Mouse (Mus musculus): ENCODE measurements around the gene Chka.
A peak's percentile ranks its signal among the peaks of the same experiment; 100 is the strongest.

The Chka gene

DNA sequence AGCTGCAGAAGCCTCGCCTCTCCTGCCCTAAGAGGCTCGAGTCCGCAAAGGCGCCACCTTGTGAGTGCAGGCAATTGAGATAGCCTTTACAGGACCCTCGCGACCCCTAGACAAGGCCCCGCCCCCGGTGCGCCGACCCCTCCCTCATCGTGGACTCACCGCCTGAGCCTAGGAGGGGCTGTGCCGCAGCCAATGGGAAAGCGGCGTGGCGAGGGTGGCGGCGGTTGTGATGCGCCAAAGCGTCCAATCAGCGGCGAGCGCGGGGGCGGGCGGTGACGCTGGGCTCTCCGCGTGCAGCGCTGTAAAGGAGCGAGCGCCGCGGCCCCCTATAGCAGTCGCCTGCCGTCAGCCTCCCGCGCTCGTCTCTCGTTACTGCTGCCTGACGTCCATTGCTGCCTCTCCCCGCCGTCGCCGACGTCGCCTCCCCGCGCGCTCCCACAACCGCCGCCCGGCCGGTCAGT, at the start of gene Chka:
Gene Chka (plus strand): TSS at position 272 of the 461 bp plus-strand sequence.
- peak; percentile 94 for DNase-seq (ENCODE audit: low read depth)

- no peak for DNase-seq (ENCODE audit: low read depth)
Measured at GRCm38 (mm10) chr19:3805526-3805925, 46.0 kb upstream of the Chka start.

GRCm38 (mm10) chr19:3810536-3811233, 40.9 kb upstream of the Chka start:
- DNase-seq (ENCODE audit: low read depth) = peak; percentile 28

GRCm38 (mm10) chr19:3814461-3814860, 37.1 kb upstream of the Chka start:
- no peak for DNase-seq (ENCODE audit: low read depth)

- DNase-seq (ENCODE audit: low read depth) = no peak
Measured at GRCm38 (mm10) chr19:3815824-3816223, 35.7 kb upstream of the Chka start.

- DNase-seq (ENCODE audit: low read depth) = no peak
Measured at GRCm38 (mm10) chr19:3819080-3819479, 32.5 kb upstream of the Chka start.

DNA sequence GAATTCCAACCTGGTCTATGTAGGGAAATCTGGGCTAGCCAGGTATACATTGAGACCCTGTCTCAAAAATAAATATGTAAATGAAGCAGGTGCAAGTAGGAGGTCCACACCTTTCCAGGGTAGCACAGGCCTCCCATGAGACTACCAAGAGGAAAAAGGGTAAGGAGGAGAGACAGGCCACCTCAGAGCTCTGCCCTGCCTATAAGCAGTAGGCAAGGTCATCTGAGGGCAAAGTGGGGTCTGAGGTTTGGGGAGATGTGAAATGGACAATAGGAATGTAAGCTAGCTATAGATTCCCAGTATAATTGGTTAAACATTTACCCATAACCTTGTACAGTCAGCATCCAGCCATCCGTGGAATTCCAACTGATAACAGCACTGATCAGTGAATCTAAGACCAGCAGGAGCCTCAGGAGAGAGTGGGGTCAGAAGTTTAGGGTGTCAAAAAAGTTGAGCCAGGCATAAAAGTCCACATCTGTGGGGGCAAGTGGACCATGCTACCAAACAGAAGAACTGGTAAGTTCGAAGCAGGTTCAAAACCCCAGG, 31.6 kb upstream of the Chka start:
- DNase-seq (ENCODE audit: low read depth) = no peak

- DNase-seq (ENCODE audit: low read depth) = no peak
Measured at GRCm38 (mm10) chr19:3825044-3825443, 26.5 kb upstream of the Chka start.

GRCm38 (mm10) chr19:3829863-3830262, 21.7 kb upstream of the Chka start:
- no peak for DNase-seq (ENCODE audit: low read depth)

- DNase-seq (ENCODE audit: low read depth) = no peak
Measured at GRCm38 (mm10) chr19:3831716-3832115, 19.9 kb upstream of the Chka start.

DNA sequence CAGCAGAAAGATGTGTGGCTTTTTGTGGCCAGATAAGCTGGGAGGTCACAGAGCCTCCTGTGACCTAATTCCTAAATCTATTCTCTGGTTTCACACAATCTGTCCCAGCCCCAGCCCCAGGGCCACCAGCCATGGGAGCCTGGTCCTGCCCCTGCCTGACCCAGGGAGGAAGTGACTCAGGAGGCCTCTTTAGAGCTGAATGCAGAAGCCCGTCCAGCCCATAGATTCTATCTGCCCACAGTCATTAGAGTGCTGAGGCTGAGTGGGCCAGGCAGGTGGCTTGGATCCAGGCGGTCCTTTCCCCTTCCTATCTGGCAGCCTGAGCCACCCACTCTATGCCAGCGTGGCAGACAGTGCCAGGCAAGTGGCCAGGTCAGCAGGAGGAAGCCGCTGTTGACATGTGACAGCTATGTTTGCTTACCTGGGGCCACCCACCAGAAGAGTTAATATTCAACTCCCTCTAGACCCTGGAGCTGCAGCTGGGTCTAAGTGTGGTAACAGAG, 18.7 kb upstream of the Chka start:
- DNase-seq (ENCODE audit: low read depth) = peak; percentile 91

DNA sequence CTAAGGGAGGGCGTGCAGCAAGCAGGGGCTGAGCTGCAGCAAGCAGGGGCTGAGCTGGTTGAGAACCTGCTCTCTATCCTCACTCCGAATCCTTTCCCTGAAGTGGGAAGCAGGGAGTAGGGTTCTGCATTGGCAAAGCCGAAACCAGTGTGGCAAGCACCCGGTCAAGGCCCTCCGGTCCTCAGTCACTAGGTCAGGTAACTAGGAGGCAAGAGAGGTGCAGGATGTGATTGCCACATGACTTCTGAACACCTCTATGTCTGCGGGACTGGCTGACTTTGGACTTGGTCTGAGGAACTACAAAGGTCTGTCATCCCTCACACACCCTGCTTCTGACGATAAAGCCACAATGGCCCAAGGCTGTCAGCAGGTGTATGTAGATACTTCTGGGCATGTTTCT, 17.3 kb upstream of the Chka start:
- DNase-seq (ENCODE audit: low read depth) = no peak

GRCm38 (mm10) chr19:3836791-3837190, 14.8 kb upstream of the Chka start:
- no peak for DNase-seq (ENCODE audit: low read depth)

- no peak for DNase-seq (ENCODE audit: low read depth)
Measured at GRCm38 (mm10) chr19:3838931-3839330, 12.6 kb upstream of the Chka start.

GRCm38 (mm10) chr19:3839686-3840085, 11.9 kb upstream of the Chka start:
- no peak for DNase-seq (ENCODE audit: low read depth)

- DNase-seq (ENCODE audit: low read depth) = no peak
Measured at GRCm38 (mm10) chr19:3840214-3840651, 11.3 kb upstream of the Chka start.

GRCm38 (mm10) chr19:3840685-3841084, 10.9 kb upstream of the Chka start:
- no peak for DNase-seq (ENCODE audit: low read depth)

- no peak for DNase-seq (ENCODE audit: low read depth)
Measured at GRCm38 (mm10) chr19:3842359-3843148, 9.0 kb upstream of the Chka start.

DNA sequence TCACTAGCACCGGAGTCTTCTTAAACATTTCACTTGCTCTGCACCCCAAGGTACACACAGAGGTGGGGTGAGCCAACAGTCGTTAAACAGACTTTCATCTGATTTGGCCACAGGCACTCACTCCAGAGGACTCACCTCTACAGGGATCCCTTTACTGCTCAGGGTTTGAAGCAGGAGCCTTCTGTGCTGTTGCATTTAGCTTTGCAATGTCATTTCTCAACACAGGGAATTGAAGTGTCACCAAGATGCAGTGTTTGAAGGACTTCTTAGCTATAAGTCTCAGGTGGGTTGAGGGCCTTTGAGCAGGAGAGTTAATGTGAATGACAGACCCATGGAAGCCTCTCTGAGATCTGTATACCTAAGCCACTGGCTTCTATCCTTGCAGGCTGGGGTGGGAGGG, 7.9 kb upstream of the Chka start:
- DNase-seq (ENCODE audit: low read depth) = no peak

DNA sequence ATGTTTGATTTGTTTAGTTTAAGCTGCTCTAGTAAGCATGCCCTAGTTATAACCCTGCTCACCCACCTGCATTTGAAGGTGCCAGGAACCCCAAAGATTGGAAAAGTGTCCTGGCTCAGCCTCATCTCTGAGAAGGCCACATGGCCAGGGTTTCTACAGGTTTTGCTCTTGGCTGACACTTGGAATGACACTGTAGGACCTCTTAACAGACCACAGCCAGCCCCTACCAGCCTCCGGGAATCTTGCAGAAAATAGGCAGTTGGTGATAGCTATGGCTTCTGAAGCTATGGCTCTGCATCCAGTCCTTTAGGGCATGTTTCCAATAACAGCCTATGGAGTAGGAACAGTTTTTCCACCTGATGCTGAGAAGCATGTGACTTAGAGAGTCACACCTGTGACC, 6.7 kb upstream of the Chka start:
- no peak for DNase-seq (ENCODE audit: low read depth)

DNA sequence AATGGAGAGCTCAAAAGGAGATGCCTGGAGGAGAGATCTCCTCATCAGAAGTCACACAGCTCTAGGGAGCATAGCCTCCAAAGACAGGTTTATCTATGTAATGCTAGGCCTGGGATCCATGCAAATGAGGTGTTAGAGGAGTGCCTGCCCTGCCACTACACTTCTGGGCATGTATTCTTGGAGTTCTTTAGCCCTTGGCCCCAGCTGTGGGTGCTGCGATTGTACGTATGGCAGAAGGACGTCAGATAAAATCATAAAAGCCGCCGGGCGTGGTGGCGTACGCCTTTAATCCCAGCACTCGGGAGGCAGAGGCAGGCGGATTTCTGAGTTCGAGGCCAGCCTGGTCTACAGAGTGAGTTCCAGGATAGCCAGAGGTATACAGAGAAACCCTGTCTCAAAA, 6.2 kb upstream of the Chka start:
- no peak for DNase-seq (ENCODE audit: low read depth)

DNA sequence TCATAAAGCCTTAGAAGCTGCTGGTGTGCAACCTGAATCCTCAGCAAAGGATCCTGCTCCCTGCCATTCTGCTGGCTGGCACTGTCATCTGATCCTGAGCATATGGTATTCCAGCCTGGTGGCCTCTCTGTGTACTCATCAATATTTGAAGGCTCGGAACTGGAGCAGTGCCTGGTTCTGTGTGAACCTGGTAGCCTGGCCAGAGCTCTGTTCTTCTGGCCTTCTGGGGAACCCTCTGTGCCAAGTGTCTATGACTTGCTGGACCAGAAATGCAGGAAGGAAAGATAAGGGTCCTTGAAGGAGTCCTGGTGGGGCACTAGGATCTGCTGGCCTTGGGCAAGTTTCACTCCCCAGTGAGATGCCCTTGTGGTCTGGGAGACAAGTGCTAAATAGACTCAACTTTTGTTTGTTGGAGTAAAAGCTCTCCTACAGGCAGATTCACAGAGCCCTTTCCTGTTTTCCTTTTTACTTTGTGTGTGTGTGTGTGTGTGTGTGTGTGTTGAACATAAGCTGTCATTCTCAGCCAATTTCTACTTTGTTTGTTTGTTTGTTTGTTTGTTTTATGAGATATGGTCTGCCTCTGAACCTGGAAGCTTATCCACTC, 5.7 kb upstream of the Chka start:
- no peak for DNase-seq (ENCODE audit: low read depth)

All from 416B (cell line).